Mouse (Mus musculus) urinary bladder, postnatal 25 days (tissue): ENCODE measurements at regions not wholly inside any gene's neighbourhood (a gene's known extent, or its start where the extent isn't known, plus 50 kb on each side); places are given as distances from the start of the nearest gene placed in this dataset.

Source experiments
- DNase-seq: peaks from one replicate; pipeline ENCODE4 v3.0.0; 2022; ENCODE audit warnings: low spot score

GRCm38 (mm10) chr1:83727215-83727614 lies 319.2 kb upstream of the Sphkap start:
- peak; percentile 20 for DNase-seq

DNA sequence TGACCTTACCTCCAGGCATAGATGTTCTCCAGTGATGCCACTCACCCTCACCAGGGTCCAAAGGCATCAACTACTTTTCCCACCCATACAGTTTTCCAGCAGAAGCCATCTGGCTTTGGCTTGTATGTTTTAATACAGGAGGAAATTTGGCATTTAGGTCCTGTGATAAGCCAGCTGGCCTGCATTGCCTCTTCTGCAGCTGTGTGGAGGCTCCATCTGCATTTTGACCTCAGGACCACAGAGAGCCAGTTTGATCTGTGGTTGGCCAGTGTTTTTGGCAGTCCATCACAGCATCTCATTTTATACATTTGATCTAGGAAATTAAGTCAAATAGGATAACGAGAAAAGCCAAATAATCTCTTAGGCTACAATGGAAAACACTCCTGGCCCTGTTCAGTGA lies 315.1 kb upstream of the Sphkap start:
- DNase-seq = no peak

DNA sequence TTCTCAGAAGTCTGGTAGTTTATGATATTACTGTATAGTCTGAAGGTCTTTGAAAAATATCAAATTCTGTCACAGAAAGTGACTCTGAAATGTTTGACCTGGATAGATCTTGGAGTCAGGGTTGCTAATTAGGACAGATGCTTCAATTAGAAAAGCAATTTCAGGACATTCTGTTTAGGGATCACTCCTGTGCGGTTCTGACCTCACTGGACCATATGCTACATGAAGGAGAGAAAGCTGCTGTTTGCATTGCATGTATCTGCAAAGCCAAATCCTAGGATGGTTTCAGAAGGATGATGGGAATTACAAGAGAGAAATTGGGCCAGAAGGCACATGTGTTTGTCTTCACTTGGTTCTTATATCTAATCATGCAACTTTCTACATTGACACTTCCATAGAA lies 312.2 kb upstream of the Sphkap start:
- no peak for DNase-seq

- DNase-seq = peak; percentile 14
Observed at GRCm38 (mm10) chr1:83717056-83717455, 309.1 kb upstream of the Sphkap start.

DNA sequence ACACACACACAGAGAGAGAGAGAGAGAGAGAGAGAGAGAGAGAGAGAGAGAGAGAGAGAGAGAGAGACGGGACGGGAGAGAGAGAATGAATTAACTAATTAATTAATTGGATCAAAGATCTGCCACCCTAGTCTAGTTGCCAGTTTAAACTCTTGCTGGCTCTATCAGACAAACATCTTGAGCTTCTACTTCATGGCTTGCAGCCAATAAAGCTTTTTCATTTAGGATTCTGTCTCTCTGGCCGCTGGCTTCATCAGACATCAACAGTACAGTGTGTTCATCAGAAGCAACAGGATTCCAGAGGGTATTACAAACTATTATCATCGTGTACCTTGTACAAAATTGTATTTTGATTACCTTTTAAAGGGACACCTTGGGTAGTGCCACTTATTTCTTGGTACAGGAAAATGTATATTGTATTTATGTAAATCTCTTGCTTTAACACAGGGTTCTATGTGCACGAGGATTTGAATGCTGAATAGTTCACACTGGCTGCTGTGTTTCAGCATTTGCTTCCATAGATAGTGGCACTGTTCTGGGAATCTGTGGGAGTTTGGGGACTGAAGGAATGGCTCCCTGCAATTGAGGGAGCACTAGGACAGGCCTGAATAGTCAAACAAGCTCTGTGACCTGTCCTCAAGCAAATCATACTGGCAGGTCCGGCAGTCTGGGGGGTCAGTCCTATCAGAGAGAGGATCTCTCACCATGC lies 293.9 kb upstream of the Sphkap start:
- no peak for DNase-seq

DNA sequence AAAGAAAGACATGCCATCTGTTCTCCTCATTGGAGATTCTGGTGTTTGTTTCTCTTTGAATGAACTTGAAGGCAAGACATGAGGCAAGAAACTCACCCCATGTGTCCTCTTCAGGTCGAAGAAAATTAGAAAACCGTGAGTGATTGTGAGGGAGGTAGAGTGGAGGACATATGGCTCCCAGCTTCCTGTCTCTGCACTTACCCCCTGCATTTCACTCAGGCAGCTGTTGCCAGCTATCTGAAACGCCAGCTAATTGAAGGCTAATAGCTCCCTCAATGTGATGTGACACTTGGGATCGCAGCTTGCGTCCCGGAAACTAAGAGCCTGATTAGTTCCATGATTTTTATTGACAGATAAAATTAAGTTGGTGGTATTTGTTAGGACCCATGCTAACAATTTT lies 289.4 kb upstream of the Sphkap start:
- no peak for DNase-seq

GRCm38 (mm10) chr1:83685221-83685620 lies 277.2 kb upstream of the Sphkap start:
- no peak for DNase-seq

- DNase-seq = no peak
Observed at GRCm38 (mm10) chr1:83665326-83665725, 257.3 kb upstream of the Sphkap start.

GRCm38 (mm10) chr1:83661808-83662802 lies 254.1 kb upstream of the Sphkap start:
- DNase-seq = no peak

- no peak for DNase-seq
Observed at GRCm38 (mm10) chr1:83653661-83654060, 245.7 kb upstream of the Sphkap start.

DNA sequence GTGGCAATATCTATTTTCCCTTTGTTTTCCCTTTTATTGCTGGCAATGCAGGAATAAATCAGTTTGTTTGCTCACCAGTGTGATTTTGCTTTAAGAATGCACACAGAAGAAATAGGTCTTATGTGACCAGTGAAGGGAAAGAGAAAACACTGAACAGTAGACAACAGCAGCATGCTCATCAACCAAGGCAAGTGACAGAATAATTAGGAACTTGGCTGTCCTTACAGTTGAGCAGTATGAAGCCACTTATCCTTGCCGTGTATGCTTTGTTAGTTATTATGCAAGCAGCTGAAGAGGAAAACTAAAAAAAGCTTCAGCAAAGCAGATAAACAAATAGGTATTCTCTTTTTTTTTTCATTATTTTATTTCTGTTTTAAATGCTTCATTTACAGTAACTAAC lies 237.6 kb upstream of the Sphkap start:
- no peak for DNase-seq

DNA sequence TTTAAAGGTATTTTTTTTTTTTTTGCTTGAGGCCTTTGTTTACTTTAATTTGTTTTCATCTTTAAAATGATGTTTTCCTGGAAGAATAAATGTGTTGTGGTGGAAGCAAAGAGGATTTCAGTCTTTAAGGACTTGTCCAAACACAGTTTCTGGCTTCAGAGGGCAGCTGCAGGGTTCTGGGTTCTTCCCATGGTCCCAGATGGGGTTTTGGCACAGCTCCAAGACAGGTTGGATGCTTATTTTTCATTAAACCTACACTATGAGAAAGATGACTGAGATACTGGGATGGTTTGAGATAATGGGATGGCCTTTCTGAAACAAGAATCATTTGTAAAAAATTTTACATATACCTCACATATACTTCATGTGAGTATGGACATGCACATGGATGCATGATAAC lies 234.7 kb upstream of the Sphkap start:
- DNase-seq = no peak

- DNase-seq = no peak
Observed at GRCm38 (mm10) chr1:83636051-83636450, 228.1 kb upstream of the Sphkap start.

- no peak for DNase-seq
Observed at GRCm38 (mm10) chr1:83631798-83632197, 223.8 kb upstream of the Sphkap start.

- DNase-seq = no peak
Observed at GRCm38 (mm10) chr1:83631394-83631793, 223.4 kb upstream of the Sphkap start.

DNA sequence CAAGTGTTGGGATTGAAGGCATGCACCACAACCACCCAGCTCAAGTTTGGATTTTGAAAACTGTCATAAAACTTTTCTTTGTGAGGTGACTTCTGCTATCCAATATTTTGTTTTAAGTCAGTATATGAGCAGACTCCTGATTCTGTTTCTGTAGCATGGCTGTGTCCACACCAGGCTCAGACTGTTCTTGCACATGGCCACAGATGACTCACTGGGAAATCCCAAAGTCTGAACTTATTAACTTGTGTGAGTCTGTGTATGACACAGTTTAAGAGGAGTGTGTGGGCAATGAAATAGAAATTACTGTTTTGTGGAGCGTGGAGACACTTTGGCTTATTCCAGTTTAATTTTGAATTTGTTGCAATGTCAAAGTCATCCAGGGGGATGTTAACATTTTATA lies 179.3 kb upstream of the Sphkap start:
- DNase-seq = no peak

GRCm38 (mm10) chr1:83583041-83583440 lies 175.0 kb upstream of the Sphkap start:
- DNase-seq = no peak

- DNase-seq = no peak
Observed at GRCm38 (mm10) chr1:83569991-83570390, 162.0 kb upstream of the Sphkap start.

- DNase-seq = no peak
Observed at GRCm38 (mm10) chr1:83568746-83569145, 160.7 kb upstream of the Sphkap start.

DNA sequence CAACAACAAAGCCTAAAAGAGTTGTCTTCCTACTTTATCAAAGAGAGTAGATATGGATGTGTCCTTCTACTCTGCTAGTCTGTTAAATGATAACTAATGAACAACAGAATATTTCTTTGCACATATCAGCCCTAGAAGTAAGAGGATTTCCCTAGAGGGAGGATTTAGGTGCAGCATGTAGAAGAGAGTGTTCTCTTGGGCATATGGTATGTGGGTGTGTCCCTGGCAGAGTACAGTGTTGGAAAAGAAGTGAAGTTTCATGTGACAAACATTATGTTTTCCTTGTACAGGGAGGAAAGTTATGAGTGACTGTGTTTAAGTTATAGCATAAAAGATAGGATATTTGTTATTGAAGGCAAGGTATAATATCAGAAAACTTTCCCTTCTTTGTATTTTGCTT lies 143.6 kb upstream of the Sphkap start:
- DNase-seq = no peak

DNA sequence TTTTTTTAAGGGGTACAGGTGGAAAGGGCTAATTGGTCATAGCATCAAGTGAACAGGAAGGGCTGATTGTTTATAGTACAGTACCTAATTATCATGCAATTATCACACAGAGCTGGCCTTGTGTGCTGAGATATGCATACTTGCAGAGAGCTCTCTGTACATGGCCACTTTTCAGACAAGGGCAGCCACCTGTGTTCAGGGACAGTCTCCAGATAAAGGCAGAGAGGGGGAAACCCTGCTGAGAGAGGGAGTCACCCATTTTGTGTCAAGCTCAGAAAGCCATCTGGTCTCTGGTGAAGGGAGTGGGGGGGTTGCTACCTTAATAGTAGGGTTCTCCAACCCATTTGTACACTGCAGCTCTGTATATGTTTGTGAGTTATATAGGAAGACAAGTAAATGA lies 127.5 kb upstream of the Sphkap start:
- no peak for DNase-seq

- no peak for DNase-seq
Observed at GRCm38 (mm10) chr1:83527803-83528202, 119.8 kb upstream of the Sphkap start.

- no peak for DNase-seq
Observed at GRCm38 (mm10) chr1:83509356-83509755, 101.4 kb upstream of the Sphkap start.
